Mouse (Mus musculus) testis, adult 2 months (tissue): ENCODE measurements around the gene Pianp.

ENCODE experiments used
- CTCF ChIP-seq: fragments of 200-500 bp; IDR thresholded peaks from 2 replicates; pipeline ENCODE4 v1.5.1; 2012; ENCODE audit warnings: low read depth, mild to moderate bottlenecking, inconsistent platforms, low read length, moderate library complexity; ENCODE audit not compliant: control insufficient read depth, insufficient read depth, insufficient replicate concordance
- POLR2A ChIP-seq: fragments of 200-500 bp; IDR thresholded peaks from 2 replicates; pipeline ENCODE4 v1.6.1; 2012; ENCODE audit warnings: low read depth, mild to moderate bottlenecking, inconsistent platforms, low read length, moderate library complexity; ENCODE audit not compliant: control insufficient read depth

DNA sequence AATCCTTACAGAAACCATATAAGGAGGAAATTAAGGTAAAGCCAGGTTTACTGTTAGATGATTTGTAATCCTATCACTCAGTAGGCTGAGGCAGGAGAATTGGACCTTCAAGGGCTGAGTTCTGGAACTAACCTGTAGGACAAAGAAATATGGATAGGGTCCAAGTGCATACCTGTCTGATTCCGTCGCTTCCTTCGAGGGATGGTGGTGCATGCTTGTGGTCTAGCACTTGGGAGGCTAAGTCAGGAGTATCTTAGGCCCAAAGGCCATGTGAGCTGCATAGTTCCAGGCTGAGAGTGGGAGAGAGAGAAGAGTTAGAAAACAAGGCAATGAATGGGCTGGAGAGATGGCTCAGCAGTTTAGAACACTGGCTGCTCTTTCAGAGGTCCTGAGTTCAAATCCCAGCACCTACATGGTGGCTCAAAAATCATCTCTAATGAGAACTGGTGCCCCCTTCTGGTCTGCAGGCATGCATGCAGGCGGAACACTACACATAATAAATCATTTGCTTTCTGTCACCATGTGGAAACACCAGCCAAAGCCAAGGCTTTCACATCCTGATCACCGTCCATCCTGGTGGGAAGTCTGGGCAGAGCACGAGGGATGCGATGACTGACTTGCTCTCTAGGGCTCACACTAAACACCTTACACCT is 29.9 kb upstream of the Pianp start:
- TF ChIP-seq CTCF, result no peak
- TF ChIP-seq POLR2A, result no peak
